Mouse (Mus musculus) heart, embryonic 10.5 days (tissue): ENCODE results near the gene Bpifc. TPM values are rescaled to one million over a fixed set of nuclear protein-coding genes. Genes with fewer than 3 reads are reported as not detected.

ENCODE experiments used
- DNase-seq: peaks from one replicate; pipeline ENCODE4 v3.0.0-alpha.2; 2017; ENCODE audit warnings: low spot score
- H3K27ac ChIP-seq: fragments of 300-500 bp; sonication (generic); 2 replicates; pipeline ENCODE4 v1.5.1; 2016; ENCODE audit warnings: mild to moderate bottlenecking
- H3K27me3 ChIP-seq: fragments of 300-500 bp; sonication (generic); 2 replicates; pipeline ENCODE4 v1.6.1; 2016; ENCODE audit warnings: mild to moderate bottlenecking; ENCODE audit not compliant: poor library complexity, insufficient read depth, severe bottlenecking
- H3K36me3 ChIP-seq: fragments of 300-500 bp; sonication (generic); 2 replicates; pipeline ENCODE4 v1.6.1; 2016; ENCODE audit warnings: mild to moderate bottlenecking, moderate library complexity
- H3K4me1 ChIP-seq: fragments of 300-500 bp; sonication (generic); 2 replicates; pipeline ENCODE4 v1.6.1; 2016; ENCODE audit warnings: mild to moderate bottlenecking
- H3K4me3 ChIP-seq: fragments of 300-500 bp; sonication (generic); 2 replicates; pipeline ENCODE4 v1.5.1; 2016; ENCODE audit warnings: mild to moderate bottlenecking, moderate library complexity
- H3K9me3 ChIP-seq: fragments of 300-500 bp; sonication (generic); 2 replicates; pipeline ENCODE4 v1.6.1; 2016; ENCODE audit warnings: mild to moderate bottlenecking, moderate library complexity
- WGBS: fragments of 180-500 bp; shearing (Covaris S2); methylation state at CpG from one replicate; pipeline ENCODE4 v1.1.7; 2016; 5-methylcytosine and 5-hydroxymethylcytosine counted together
- polyA plus RNA-seq: library from polyadenylated mRNA; unstranded; fragments of >200 nt; fragmentation: Nextera tagmentation; extraction: Ambion mirVana; gene quantifications from 2 replicates; pipeline ENCODE4 v1.2.1, GENCODE M21; 2016

Bpifc gene
- polyA plus RNA-seq, 1 experiment from 2014 or later, result 0.13 TPM

- no peaks in the 10 kb centered on the region for H3K36me3 ChIP-seq
- DNase-seq, result no peak
- WGBS, result 83% methylated on average over 4 of the region's 4 CpGs
- H3K4me1 ChIP-seq, result no peaks in the 10 kb centered on the region
- H3K9me3 ChIP-seq, result no peaks in the 10 kb centered on the region
- no peak overlapping the region for H3K27ac ChIP-seq
- H3K4me3 ChIP-seq, result no peak overlapping the region
- H3K27me3 ChIP-seq, result no peaks in the 10 kb centered on the region
These were observed 11.2 kb downstream of the Bpifc start for GRCm38 (mm10) chr10:86000447-86000846.

DNA sequence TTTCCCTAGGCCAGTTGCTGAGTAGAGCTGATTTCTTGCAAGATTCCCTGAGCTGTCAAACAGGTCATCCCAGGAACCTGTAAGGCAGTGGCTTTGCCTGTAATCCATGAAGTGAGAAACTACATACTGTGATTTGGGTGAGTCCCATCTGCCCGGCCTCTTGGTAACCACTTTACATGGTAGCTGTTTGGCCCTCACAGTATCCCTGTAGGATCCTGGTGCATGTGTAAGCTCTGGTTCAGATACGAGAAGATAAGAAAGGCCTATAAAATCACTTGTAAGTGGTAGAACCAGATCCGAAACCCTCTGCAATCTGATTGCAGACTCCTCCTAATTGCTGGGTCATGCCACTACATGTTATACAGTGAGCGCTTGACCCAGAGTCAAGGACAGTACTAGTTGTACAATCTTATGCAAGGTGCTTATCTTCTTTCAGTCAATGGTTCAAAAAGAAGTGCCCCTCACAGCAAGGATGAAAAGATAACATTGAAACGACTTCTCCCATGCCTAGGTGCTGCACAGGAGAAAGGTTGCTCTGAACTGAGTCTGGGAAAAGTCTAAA is 17.1 kb downstream of the Bpifc start:
- Histone ChIP-seq H3K36me3 (no peaks in the 10 kb centered on the region), H3K4me3 (no peak overlapping the region), H3K27ac (no peak overlapping the region), H3K27me3 (no peaks in the 10 kb centered on the region), H3K4me1 (no peaks in the 10 kb centered on the region), H3K9me3 (no peaks in the 10 kb centered on the region)
- DNase-seq, result no peak
- 74% methylated on average over 5 of the region's 5 CpGs for WGBS

DNA sequence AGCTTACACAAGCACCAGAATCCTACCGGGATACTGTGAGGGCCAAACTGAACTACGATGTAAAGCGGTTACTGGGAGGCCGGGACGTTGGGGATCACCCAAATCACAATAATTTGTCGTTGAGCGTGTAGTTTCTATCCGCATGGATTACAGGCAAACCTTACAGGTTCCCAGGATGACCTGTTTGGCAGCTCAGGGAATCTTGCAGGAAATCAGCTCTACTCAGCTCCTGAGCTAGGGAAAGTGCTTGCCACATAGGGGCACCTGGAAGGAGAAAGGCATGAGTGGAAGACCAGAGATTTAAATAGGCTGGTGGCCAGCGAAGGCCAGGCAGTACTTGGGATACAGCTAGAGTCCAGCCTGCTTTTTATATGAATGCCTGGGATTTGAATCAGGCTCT is 17.9 kb downstream of the Bpifc start:
- H3K4me3 ChIP-seq, result no peak overlapping the region
- H3K27me3 ChIP-seq, result no peaks in the 10 kb centered on the region
- H3K36me3 ChIP-seq, result no peaks in the 10 kb centered on the region
- H3K9me3 ChIP-seq, result no peaks in the 10 kb centered on the region
- H3K27ac ChIP-seq, result no peak overlapping the region
- WGBS, result 87% methylated on average over 9 of the region's 9 CpGs
- H3K4me1 ChIP-seq, result no peaks in the 10 kb centered on the region
- peak; percentile 51 for DNase-seq

GRCm38 (mm10) chr10:85992412-85992811 is 19.3 kb downstream of the Bpifc start:
- no peaks in the 10 kb centered on the region for H3K36me3 ChIP-seq
- no peaks in the 10 kb centered on the region for H3K9me3 ChIP-seq
- 77% methylated on average over 4 of the region's 4 CpGs for WGBS
- H3K4me1 ChIP-seq, result no peaks in the 10 kb centered on the region
- no peak overlapping the region for H3K27ac ChIP-seq
- no peaks in the 10 kb centered on the region for H3K27me3 ChIP-seq
- H3K4me3 ChIP-seq, result no peak overlapping the region
- DNase-seq, result no peak

DNA sequence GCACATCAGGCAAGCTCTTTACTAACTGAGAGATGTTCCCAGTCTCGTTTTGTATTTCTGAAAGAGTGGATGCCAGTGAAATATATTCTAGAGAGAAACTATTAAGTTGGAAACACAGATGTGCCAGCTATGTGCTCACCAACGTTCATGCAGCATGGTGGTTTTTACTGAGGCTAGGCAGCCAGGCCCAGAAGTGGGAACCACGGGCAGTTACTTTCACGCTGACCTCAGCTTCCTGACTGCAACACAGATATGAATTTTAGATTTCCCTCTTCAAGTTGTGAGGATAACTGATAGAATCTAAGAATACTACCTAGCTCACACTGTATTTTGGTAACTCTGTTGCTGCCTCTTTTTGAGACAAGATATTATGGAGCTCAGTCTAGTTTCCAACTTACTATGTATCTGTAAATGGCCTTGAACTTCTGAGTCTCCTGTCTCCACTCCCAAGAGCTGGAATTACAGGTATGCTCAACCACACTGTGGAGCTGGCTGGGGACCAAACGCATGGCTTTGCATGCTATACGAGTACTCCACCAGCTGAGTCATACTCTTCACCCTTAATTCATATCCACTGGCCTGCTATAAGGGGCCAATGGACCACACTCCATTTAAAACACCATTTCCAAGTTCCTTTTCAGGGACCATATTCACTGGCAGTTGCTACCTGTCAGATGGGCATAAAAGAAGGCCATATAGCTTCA is 22.1 kb downstream of the Bpifc start:
- WGBS, result 73% methylated on average over 6 of the region's 6 CpGs
- H3K4me3 ChIP-seq, result no peak overlapping the region
- no peaks in the 10 kb centered on the region for H3K9me3 ChIP-seq
- H3K4me1 ChIP-seq, result no peaks in the 10 kb centered on the region
- H3K27me3 ChIP-seq, result no peaks in the 10 kb centered on the region
- peak; percentile 28 for DNase-seq
- no peaks in the 10 kb centered on the region for H3K36me3 ChIP-seq
- H3K27ac ChIP-seq, result no peak overlapping the region

DNA sequence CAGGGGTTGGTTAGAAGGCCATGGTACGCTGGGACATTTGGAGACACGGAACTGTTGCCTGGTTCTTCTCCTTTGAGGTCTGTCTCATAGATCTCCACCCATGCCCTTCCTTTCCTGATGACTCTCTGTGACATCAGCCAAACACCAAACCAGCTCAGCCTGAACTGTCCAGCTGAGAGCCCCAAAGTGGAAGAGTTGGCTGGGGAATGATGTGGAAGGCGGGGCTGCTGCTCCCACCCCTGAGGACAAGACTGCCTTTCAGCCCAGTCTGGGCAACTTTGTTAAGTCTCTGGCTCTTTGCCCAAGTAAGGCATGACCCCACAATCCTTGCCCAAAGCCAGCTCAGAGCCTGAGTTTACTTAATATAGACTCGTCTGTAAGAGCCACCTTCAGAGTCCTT is 38.8 kb downstream of the Bpifc start:
- Histone ChIP-seq H3K36me3 (no peaks in the 10 kb centered on the region), H3K27ac (no peak overlapping the region), H3K4me3 (no peak overlapping the region), H3K27me3 (no peaks in the 10 kb centered on the region), H3K4me1 (no peaks in the 10 kb centered on the region), H3K9me3 (no peaks in the 10 kb centered on the region)
- 74% methylated on average over 4 of the region's 4 CpGs for WGBS
- DNase-seq, result no peak

DNA sequence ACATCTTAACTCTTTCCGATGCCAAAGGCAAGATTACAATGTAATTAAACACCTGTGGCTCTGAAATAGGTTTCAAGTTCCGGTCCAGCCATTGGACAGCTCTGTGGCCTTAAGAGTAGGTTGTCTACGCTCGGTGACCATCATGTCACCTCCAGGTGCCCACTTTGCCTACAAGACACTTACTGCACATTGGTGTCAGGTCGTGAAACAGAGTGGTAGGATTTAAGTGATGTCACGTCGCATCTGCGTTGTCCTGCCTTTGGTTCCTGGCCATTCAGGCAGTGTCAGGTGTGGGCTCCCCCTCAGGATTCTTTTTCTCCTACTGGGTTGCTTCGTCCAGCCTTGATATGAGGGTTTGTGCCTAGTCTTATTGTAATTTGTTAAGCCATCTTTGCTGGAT is 39.9 kb downstream of the Bpifc start:
- no peak overlapping the region for H3K4me3 ChIP-seq
- peak; percentile 53 for DNase-seq
- no peaks in the 10 kb centered on the region for H3K9me3 ChIP-seq
- no peak overlapping the region for H3K27ac ChIP-seq
- no peaks in the 10 kb centered on the region for H3K4me1 ChIP-seq
- H3K36me3 ChIP-seq, result no peaks in the 10 kb centered on the region
- WGBS, result 84% methylated on average over 9 of the region's 9 CpGs
- no peaks in the 10 kb centered on the region for H3K27me3 ChIP-seq

DNA sequence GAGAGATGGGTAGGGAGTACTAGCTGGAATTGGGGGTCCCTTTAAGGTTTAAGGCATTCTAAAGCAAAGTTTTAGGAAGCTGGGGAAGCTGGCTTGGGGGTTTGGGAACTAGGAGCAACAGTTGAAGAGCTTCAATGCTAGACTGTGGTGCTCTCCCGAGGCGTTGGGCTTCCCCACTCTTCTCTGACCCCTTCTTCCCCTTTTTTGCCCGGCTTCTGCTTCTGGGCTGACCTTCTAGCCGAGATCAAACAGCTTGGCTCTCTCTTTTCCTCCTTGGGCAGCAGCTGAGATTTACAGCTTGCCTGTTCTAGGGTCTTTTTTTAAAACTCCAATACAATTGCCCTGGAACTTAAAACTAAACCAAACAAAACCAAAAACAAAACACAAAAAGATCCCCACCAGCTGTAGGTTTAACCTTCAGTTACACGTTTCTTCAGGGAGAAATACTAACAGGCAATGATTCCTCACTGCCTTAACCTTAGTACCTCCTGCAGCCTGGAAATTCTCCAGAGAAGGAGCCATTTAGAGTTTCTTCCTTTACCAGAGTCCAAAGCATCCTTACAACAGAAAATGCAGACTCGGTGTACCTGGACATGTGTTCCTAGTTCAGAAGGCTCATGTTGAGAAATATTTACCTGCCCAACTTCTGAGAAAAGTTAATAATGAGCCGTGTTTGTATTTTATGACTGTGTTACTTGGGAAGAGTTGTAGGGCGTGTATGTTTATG is 41.6 kb downstream of the Bpifc start:
- Histone ChIP-seq H3K27ac (no peak overlapping the region), H3K36me3 (no peaks in the 10 kb centered on the region), H3K4me3 (no peak overlapping the region), H3K4me1 (no peaks in the 10 kb centered on the region), H3K9me3 (no peaks in the 10 kb centered on the region), H3K27me3 (0 out of 2 replicates have a peak, but pooled peaks cover 8% of the 10 kb centered on the region)
- DNase-seq, result peak; percentile 42
- 60% methylated on average over 8 of the region's 8 CpGs for WGBS

DNA sequence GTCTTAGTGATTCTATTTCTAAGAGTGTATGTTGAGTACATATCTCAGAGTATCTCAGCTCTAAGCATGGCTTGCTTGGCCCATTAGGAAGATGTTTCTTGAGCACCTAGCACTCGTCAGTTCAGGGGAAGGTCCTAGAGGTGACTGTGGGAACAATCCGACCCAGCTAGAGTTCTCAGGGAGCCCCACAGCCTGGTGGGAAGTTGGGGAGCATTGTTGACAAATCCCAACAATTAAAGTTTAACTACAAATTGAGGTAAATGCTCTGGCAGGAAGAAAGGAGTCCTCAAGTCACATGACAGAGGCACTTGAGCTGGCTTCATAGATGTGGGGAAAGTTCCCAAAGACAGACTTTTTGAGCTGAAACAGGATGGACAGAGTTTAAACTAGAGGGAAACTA is 43.0 kb downstream of the Bpifc start:
- Histone ChIP-seq H3K27ac (no peak overlapping the region), H3K9me3 (no peaks in the 10 kb centered on the region), H3K4me1 (no peaks in the 10 kb centered on the region), H3K27me3 (0 out of 2 replicates have a peak, but pooled peaks cover 8% of the 10 kb centered on the region), H3K36me3 (no peaks in the 10 kb centered on the region), H3K4me3 (no peak overlapping the region)
- peak; percentile 69 for DNase-seq
- WGBS, result 37% methylated on average over 2 of the region's 2 CpGs

DNA sequence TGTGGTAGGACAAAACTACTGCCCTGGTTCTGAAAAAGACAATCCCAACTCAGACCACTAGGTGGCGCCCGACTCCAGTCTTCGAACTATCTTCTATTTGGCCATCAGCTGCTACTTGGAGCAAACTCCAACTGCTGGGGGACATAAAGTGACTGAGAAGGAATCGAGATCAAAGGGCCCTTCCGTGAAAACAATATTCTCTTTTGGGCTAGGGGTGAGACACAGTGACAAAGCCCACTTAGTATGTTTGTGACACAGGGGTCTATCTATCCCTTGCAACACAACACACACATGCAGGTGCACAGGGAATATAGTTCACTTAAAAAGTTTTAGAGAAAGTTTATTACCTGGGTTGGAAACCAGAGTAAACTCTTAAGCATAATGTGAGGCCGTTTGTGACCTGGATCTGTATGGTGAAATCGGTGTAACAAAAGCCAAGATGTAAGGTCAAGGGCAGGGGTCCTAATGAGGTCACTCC is 43.5 kb downstream of the Bpifc start:
- peak; percentile 88 for DNase-seq
- Histone ChIP-seq H3K9me3 (no peaks in the 10 kb centered on the region), H3K4me3 (no peak overlapping the region), H3K4me1 (no peaks in the 10 kb centered on the region), H3K27ac (no peak overlapping the region), H3K36me3 (no peaks in the 10 kb centered on the region), H3K27me3 (0 out of 2 replicates have a peak, but pooled peaks cover 8% of the 10 kb centered on the region)
- 12% methylated on average over 7 of the region's 7 CpGs for WGBS

DNA sequence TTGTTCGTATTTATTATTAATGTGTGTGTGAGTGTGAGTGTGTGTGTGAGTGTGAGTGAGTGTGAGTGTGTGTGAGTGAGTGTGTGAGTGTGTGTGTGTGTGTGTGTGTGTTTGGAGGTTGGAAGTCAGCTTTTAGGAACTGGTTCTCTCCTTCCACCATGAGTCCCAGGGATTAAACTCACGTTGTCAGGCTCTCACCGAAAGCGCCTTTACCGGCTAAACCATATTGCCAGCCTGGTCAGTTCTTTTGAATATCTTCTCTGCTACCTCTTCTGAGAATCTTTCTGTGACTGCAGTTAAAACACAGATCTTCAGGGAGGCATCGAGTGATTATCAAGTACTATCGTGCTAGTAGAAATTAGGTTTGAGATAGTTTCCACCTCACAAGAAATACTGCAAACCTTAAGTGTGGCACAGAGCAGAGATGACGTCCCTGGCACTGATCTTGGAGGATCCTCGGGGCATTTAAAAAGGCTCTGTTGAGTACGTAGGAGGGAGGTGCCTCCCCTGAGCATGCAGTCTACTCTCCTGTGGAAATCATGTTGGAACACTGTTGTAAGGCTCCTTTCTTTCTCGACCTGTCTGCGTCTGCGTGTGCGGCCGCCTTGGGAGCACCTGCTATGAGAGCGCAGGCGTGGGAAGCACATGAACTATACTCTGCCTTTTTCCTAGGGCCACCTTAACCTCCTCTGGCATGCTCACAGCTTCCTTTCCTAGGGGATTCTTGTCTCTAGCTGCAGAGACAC is 44.1 kb downstream of the Bpifc start:
- Histone ChIP-seq H3K4me3 (no peak overlapping the region), H3K36me3 (no peaks in the 10 kb centered on the region), H3K27ac (no peak overlapping the region), H3K9me3 (no peaks in the 10 kb centered on the region), H3K27me3 (0 out of 2 replicates have a peak, but pooled peaks cover 8% of the 10 kb centered on the region), H3K4me1 (no peaks in the 10 kb centered on the region)
- WGBS, result 62% methylated on average over 17 of the region's 17 CpGs
- DNase-seq, result peak; percentile 52

GRCm38 (mm10) chr10:85966476-85966875 is 45.2 kb downstream of the Bpifc start:
- WGBS, result 43% methylated on average over 2 of the region's 2 CpGs

More at GRCm38 (mm10) chr10:85966476-85966875, 45.2 kb downstream of the Bpifc start:
- Histone ChIP-seq H3K4me1 (no peaks in the 10 kb centered on the region), H3K27ac (no peak overlapping the region), H3K27me3 (0 out of 2 replicates have a peak, but pooled peaks cover 8% of the 10 kb centered on the region), H3K4me3 (no peak overlapping the region), H3K36me3 (no peaks in the 10 kb centered on the region), H3K9me3 (no peaks in the 10 kb centered on the region)
- peak; percentile 69 for DNase-seq
